ENCODE assay signal across 26 mouse cellular contexts in the genomic region with DNA sequence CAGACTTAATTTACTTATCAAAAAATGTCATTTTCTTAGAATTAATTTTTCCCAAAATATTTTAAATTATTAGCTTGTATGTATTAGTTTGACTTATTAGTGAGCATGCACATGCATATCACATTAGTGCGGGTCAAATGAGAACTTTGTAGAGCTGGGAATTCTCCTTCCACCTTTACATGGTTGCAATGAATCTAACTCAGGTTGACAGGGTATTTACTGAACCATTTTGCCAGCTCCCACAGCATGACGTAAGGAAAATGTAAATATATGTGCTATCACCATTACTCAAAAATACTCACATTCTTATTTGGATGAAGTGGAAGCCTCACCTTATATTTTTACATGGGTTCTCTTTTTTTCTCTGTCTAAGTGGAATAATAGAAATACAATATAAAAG.
DNase-seq lines count a peak whose midpoint lies in the region; ATAC-seq lines count a peak whose summit lies in the region.
"Had no signal": no experiment of that assay in that cellular context is flagged by ENCODE, and none has a peak within 500 bp of the region (broad histone marks: within the 10 kb centered on the region; RNA-seq: fewer than 3 reads in every experiment).

No protein-coding gene starts in this region.

- no peak for ATAC-seq in embryonic facial prominence, embryonic 14.5 days (ENCODE audit: low read depth)
- ATAC-seq in neural tube, embryonic 11.5 days (ENCODE audit: insufficient read depth, low FRiP score, low TSS enrichment) = peak; percentile 24; the same call in 1 of the 2 replicates
- no peak for ATAC-seq in neural tube, embryonic 15.5 days (ENCODE audit: low FRiP score)
- no peak for ATAC-seq in erythroblast, adult 5-6 weeks (replicated peaks; ENCODE audit: low FRiP score, poor library complexity, severe bottlenecking)
- ATAC-seq: activated CD4-positive, CD25-positive, alpha-beta regulatory T cell, adult 4 months; CD4-positive, CD25-positive, alpha-beta regulatory T cell, adult 4 months; forebrain, embryonic 14.5 days; forebrain, embryonic 16.5 days; Patski had no signal

- H3K9ac ChIP-seq in embryonic facial prominence, embryonic 14.5 days (ENCODE audit: low read depth, low read length) = no peak overlapping the region
- no peak overlapping the region for H3K9ac ChIP-seq in neural tube, embryonic 11.5 days (ENCODE audit: low read length)
- no peak overlapping the region for H3K9ac ChIP-seq in neural tube, embryonic 15.5 days (replicated peaks)
- H3K9ac ChIP-seq: embryonic facial prominence, embryonic 13.5 days; forebrain, embryonic 12.5 days had no signal

- intact Hi-C loops in left cerebral cortex, postnatal 4 days (cut with DNase I) = no loop called here

- DNase-seq in embryonic facial prominence, embryonic 14.5 days (ENCODE audit: low spot score) = peak; percentile 2
- no peak for DNase-seq in embryonic facial prominence, embryonic 10.5 days (ENCODE audit: low spot score)
- DNase-seq in left cerebral cortex, postnatal 4 days = peak; percentile 1
- DNase-seq in left cerebral cortex, adult 8-10 months (ENCODE audit: low spot score in 2 of 2) = no peak
- DNase-seq in neural tube, embryonic 11.5 days (ENCODE audit: low spot score) = no peak
- DNase-seq: adrenal gland, adult 8-10 months; adrenal gland, postnatal 14 days; adrenal gland, postnatal 36 days; B cell, adult 2 months; cerebellum, adult 11-12 months; cerebellum, adult 2 months; cerebellum, adult 9-10 months; cerebellum, postnatal 25 days had no signal

- no peaks in the 10 kb centered on the region for H3K9me3 ChIP-seq in embryonic facial prominence, embryonic 14.5 days (ENCODE audit: control insufficient read depth, low read length)
- no peaks in the 10 kb centered on the region for H3K9me3 ChIP-seq in embryonic facial prominence, embryonic 10.5 days
- no peaks in the 10 kb centered on the region for H3K9me3 ChIP-seq in neural tube, embryonic 11.5 days (ENCODE audit: control insufficient read depth, low read length)
- no peaks in the 10 kb centered on the region for H3K9me3 ChIP-seq in neural tube, embryonic 15.5 days (replicated peaks)
- H3K9me3 ChIP-seq: embryonic facial prominence, embryonic 13.5 days; forebrain, embryonic 10.5 days; forebrain, embryonic 12.5 days had no signal

- H3K36me3 ChIP-seq in embryonic facial prominence, embryonic 14.5 days (ENCODE audit: control insufficient read depth, insufficient read depth, low read length) = no peaks in the 10 kb centered on the region
- H3K36me3 ChIP-seq in embryonic facial prominence, embryonic 10.5 days (replicated peaks) = no peaks in the 10 kb centered on the region
- no peaks in the 10 kb centered on the region for H3K36me3 ChIP-seq in neural tube, embryonic 11.5 days (ENCODE audit: control insufficient read depth, insufficient read depth, low read length)
- no peaks in the 10 kb centered on the region for H3K36me3 ChIP-seq in neural tube, embryonic 15.5 days
- H3K36me3 ChIP-seq: embryonic facial prominence, embryonic 13.5 days; forebrain, embryonic 10.5 days; forebrain, embryonic 12.5 days; G1E had no signal

- no peak overlapping the region for H3K4me3 ChIP-seq in embryonic facial prominence, embryonic 14.5 days (ENCODE audit: low read depth, low read length)
- no peak overlapping the region for H3K4me3 ChIP-seq in embryonic facial prominence, embryonic 10.5 days
- H3K4me3 ChIP-seq in neural tube, embryonic 11.5 days (ENCODE audit: low read depth, low read length) = no peak overlapping the region
- no peak overlapping the region for H3K4me3 ChIP-seq in neural tube, embryonic 15.5 days (replicated peaks)
- H3K4me3 ChIP-seq: embryonic facial prominence, embryonic 13.5 days; erythroblast, embryonic 14.5 days; forebrain, embryonic 10.5 days; forebrain, embryonic 12.5 days had no signal

- no peak overlapping the region for H3K27ac ChIP-seq in embryonic facial prominence, embryonic 14.5 days (replicated peaks; ENCODE audit: low read depth, low read length)
- H3K27ac ChIP-seq in embryonic facial prominence, embryonic 10.5 days (replicated peaks) = no peak overlapping the region
- no peak overlapping the region for H3K27ac ChIP-seq in neural tube, embryonic 11.5 days (ENCODE audit: low read depth, low read length)
- no peak overlapping the region for H3K27ac ChIP-seq in neural tube, embryonic 15.5 days (replicated peaks)
- H3K27ac ChIP-seq: embryonic facial prominence, embryonic 13.5 days; forebrain, embryonic 10.5 days; forebrain, embryonic 12.5 days had no signal

- 79% methylated on average over 2 of the region's 2 CpGs for WGBS in embryonic facial prominence, embryonic 14.5 days
- WGBS in embryonic facial prominence, embryonic 10.5 days = 88% methylated on average over 2 of the region's 2 CpGs
- WGBS in neural tube, embryonic 11.5 days = 87% methylated on average over 2 of the region's 2 CpGs
- 92% methylated on average over 2 of the region's 2 CpGs for WGBS in neural tube, embryonic 15.5 days

- no peaks in the 10 kb centered on the region for H3K27me3 ChIP-seq in embryonic facial prominence, embryonic 14.5 days (replicated peaks; ENCODE audit: control insufficient read depth, insufficient read depth, low read length)
- no peaks in the 10 kb centered on the region for H3K27me3 ChIP-seq in embryonic facial prominence, embryonic 10.5 days (replicated peaks; ENCODE audit: low read depth, poor library complexity, severe bottlenecking)
- H3K27me3 ChIP-seq in neural tube, embryonic 11.5 days (ENCODE audit: control insufficient read depth, insufficient read depth, low read length) = no peaks in the 10 kb centered on the region
- H3K27me3 ChIP-seq in neural tube, embryonic 15.5 days (replicated peaks) = no peaks in the 10 kb centered on the region
- H3K27me3 ChIP-seq: CH12.LX; embryonic facial prominence, embryonic 13.5 days; forebrain, embryonic 12.5 days; Patski had no signal

- no peaks in the 10 kb centered on the region for H3K4me1 ChIP-seq in embryonic facial prominence, embryonic 14.5 days (ENCODE audit: control insufficient read depth, insufficient read depth, low read length)
- H3K4me1 ChIP-seq in embryonic facial prominence, embryonic 10.5 days = no peaks in the 10 kb centered on the region
- no peaks in the 10 kb centered on the region for H3K4me1 ChIP-seq in neural tube, embryonic 11.5 days (ENCODE audit: control insufficient read depth, insufficient read depth, low read length)
- H3K4me1 ChIP-seq in neural tube, embryonic 15.5 days = no peaks in the 10 kb centered on the region
- H3K4me1 ChIP-seq: embryonic facial prominence, embryonic 13.5 days; forebrain, embryonic 10.5 days; forebrain, embryonic 12.5 days had no signal

- H3K4me2 ChIP-seq in embryonic facial prominence, embryonic 14.5 days (ENCODE audit: low read depth, low read length) = no peak overlapping the region
- H3K4me2 ChIP-seq in neural tube, embryonic 11.5 days (ENCODE audit: low read depth) = no peak overlapping the region
- H3K4me2 ChIP-seq in neural tube, embryonic 15.5 days = no peak overlapping the region
- H3K4me2 ChIP-seq: embryonic facial prominence, embryonic 13.5 days; forebrain, embryonic 12.5 days had no signal

Comparison
In these comparisons a context has a peak if more than half of its experiments do, and no peak if none do; other contexts are left out.
1. DNase-seq: peak in embryonic facial prominence, embryonic 14.5 days (single experiment) and left cerebral cortex, postnatal 4 days (single experiment); none in embryonic facial prominence, embryonic 10.5 days (single experiment), left cerebral cortex, adult 8-10 months (0 of 2) and neural tube, embryonic 11.5 days (single experiment).